Comparison of ENCODE assay signal across 9 mouse cellular contexts in genomic region chr3:131566281-131566680, GRCm38 (mm10). TPM values are rescaled to one million over a fixed set of nuclear protein-coding genes. Genes with fewer than 3 reads are reported as not detected.
DNase-seq lines count a peak whose midpoint lies in the region; ATAC-seq and TF ChIP-seq lines count a peak whose summit lies in the region.
"Had no signal": no experiment of that assay in that cellular context is flagged by ENCODE, and none has a peak within 500 bp of the region (broad histone marks: within the 10 kb centered on the region; RNA-seq: fewer than 3 reads in every experiment).

No protein-coding gene starts in this region.

- H3K36me3 ChIP-seq in forebrain, embryonic 13.5 days (ENCODE audit: poor library complexity, severe bottlenecking) = peaks cover 17% of the 10 kb centered on the region; the same call in 1 of the 2 replicates
- H3K36me3 ChIP-seq in limb, embryonic 13.5 days = peaks cover 17% of the 10 kb centered on the region
- H3K36me3 ChIP-seq in stomach, embryonic 15.5 days = no peaks in the 10 kb centered on the region

- H3K9ac ChIP-seq in forebrain, embryonic 13.5 days = peak overlapping the region; percentile 21; the same call in 1 of the 2 replicates
- peak overlapping the region; percentile 88; the same call in 1 of the 2 replicates for H3K9ac ChIP-seq in limb, embryonic 13.5 days
- no peak overlapping the region for H3K9ac ChIP-seq in stomach, embryonic 15.5 days

- H3K4me1 ChIP-seq in forebrain, embryonic 13.5 days = peaks cover 21% of the 10 kb centered on the region
- peaks cover 30% of the 10 kb centered on the region for H3K4me1 ChIP-seq in limb, embryonic 13.5 days
- H3K4me1 ChIP-seq in stomach, embryonic 15.5 days = peaks cover 15% of the 10 kb centered on the region

- no peak for TF ChIP-seq CTCF in layer of hippocampus, adult 2 months (conservative IDR thresholded peaks at IDR 0.05)

- no peaks in the 10 kb centered on the region for H3K9me3 ChIP-seq in forebrain, embryonic 13.5 days (replicated peaks)
- H3K9me3 ChIP-seq in limb, embryonic 13.5 days = no peaks in the 10 kb centered on the region
- no peaks in the 10 kb centered on the region for H3K9me3 ChIP-seq in stomach, embryonic 15.5 days

- intact Hi-C loops in gastrocnemius, postnatal 36 days (cut with DNase I) = no loop called here

- no peak for DNase-seq in layer of hippocampus, adult 2 months (ENCODE audit: low spot score in 2 of 2)
- no peak for DNase-seq in layer of hippocampus, adult 11-12 months (ENCODE audit: low spot score)
- no peak for DNase-seq in gastrocnemius, postnatal 36 days
- no peak for DNase-seq in frontal cortex, postnatal 10 days (ENCODE audit: low spot score in 2 of 2)
- DNase-seq: adrenal gland, postnatal 10 days; lung, adult 18-20 months had no signal

- WGBS in forebrain, embryonic 13.5 days = 82% methylated on average over 2 of the region's 2 CpGs
- 31% methylated on average over 2 of the region's 2 CpGs for WGBS in limb, embryonic 13.5 days
- 57% methylated on average over 2 of the region's 2 CpGs for WGBS in stomach, embryonic 15.5 days

- peak overlapping the region; percentile 72 for H3K4me2 ChIP-seq in forebrain, embryonic 13.5 days
- H3K4me2 ChIP-seq in limb, embryonic 13.5 days (replicated peaks) = peak overlapping the region; percentile 78
- peak overlapping the region; percentile 50 for H3K4me2 ChIP-seq in stomach, embryonic 15.5 days

- no peak for ATAC-seq in forebrain, embryonic 13.5 days
- no peak for ATAC-seq in limb, embryonic 13.5 days (ENCODE audit: low FRiP score, low read depth)
- ATAC-seq in stomach, embryonic 15.5 days (ENCODE audit: insufficient read depth, low FRiP score, low read depth) = no peak

- no peak overlapping the region for H3K27ac ChIP-seq in layer of hippocampus, adult 2 months
- no peak overlapping the region for H3K27ac ChIP-seq in forebrain, embryonic 13.5 days
- no peak overlapping the region; the same call in 1 of the 2 replicates for H3K27ac ChIP-seq in limb, embryonic 13.5 days
- no peak overlapping the region for H3K27ac ChIP-seq in stomach, embryonic 15.5 days

- no peaks in the 10 kb centered on the region for H3K27me3 ChIP-seq in forebrain, embryonic 13.5 days
- no peaks in the 10 kb centered on the region for H3K27me3 ChIP-seq in limb, embryonic 13.5 days
- no peaks in the 10 kb centered on the region for H3K27me3 ChIP-seq in stomach, embryonic 15.5 days (replicated peaks)

- peak overlapping the region; percentile 100; the same call in 1 of the 2 replicates for H3K4me3 ChIP-seq in layer of hippocampus, adult 2 months
- peak overlapping the region; percentile 84 for H3K4me3 ChIP-seq in forebrain, embryonic 13.5 days
- H3K4me3 ChIP-seq in limb, embryonic 13.5 days = peak overlapping the region; percentile 76
- H3K4me3 ChIP-seq in stomach, embryonic 15.5 days (replicated peaks) = no peak overlapping the region

RNA-seq across cellular contexts. Expression of gene Papss1, which starts 1.7 kb away (rescaled TPM):
- 10 to 100 TPM; 69.9 to 71.0 TPM for total RNA-seq in layer of hippocampus, adult 2 months (2021)
- polyA plus RNA-seq in forebrain, embryonic 13.5 days (2015; fragmentation: Nextera tagmentation; extraction: Ambion mirVana) = 103 and 106 TPM in 2 replicates
- polyA plus RNA-seq in limb, embryonic 13.5 days (2015; fragmentation: Nextera tagmentation; extraction: Ambion mirVana) = 148 and 152 TPM in 2 replicates
- 94.3 and 101 TPM in 2 replicates for polyA plus RNA-seq in stomach, embryonic 15.5 days (2015; fragmentation: Nextera tagmentation; extraction: Ambion mirVana)
- 1 to 10 TPM; 4.7 to 5.0 TPM for total RNA-seq in gastrocnemius, postnatal 36 days (2021)
